Mouse (Mus musculus) heart, adult 2 months (tissue): ENCODE results near the gene Fchsd2.

Experiments
- CTCF ChIP-seq: fragments of 200-600 bp; IDR thresholded peaks from 2 replicates; pipeline ENCODE4 v1.8.1; 2022; ENCODE audit warnings: antibody characterized with exemption, mild to moderate bottlenecking, moderate library complexity
- EP300 ChIP-seq: fragments of 200-500 bp; IDR thresholded peaks from 2 replicates; pipeline ENCODE4 v1.6.1; 2011; ENCODE audit warnings: low read depth, low read length, control low read depth; ENCODE audit not compliant: insufficient read depth
- POLR2A ChIP-seq: fragments of 200-500 bp; IDR thresholded peaks from 2 replicates; pipeline ENCODE4 v1.6.1; 2011; ENCODE audit warnings: mild to moderate bottlenecking, low read depth, low read length, control low read depth; ENCODE audit not compliant: insufficient read depth

- no peak for TF ChIP-seq CTCF
- no peak for TF ChIP-seq POLR2A
- no peak for TF ChIP-seq EP300
These were observed 23.4 kb upstream of the Fchsd2 start for GRCm38 (mm10) chr7:101069271-101069670.
